Mouse (Mus musculus) C2C12 (cell line): ENCODE results near the gene Naxd. TPM values are rescaled to one million over a fixed set of nuclear protein-coding genes. Genes with fewer than 3 reads are reported as not detected.
"Not testable (repeated sequence)": the region's sequence is repeated elsewhere in the genome, so short reads cannot be mapped to it uniquely, and the experiment has no call there.

Source experiments
- H3K27me3 ChIP-seq: one replicate; pipeline ENCODE4 v1.6.1; 2011; ENCODE audit not compliant: control insufficient read depth, insufficient read depth, insufficient read length
- H3K36me3 ChIP-seq: one replicate; pipeline ENCODE4 v1.6.1; 2011; ENCODE audit not compliant: control insufficient read depth, insufficient read depth
- H3K4me3 ChIP-seq: one replicate; pipeline ENCODE4 v1.5.1; 2011; ENCODE audit warnings: mild to moderate bottlenecking, control low read depth; ENCODE audit not compliant: poor library complexity, insufficient read depth, severe bottlenecking
- H3K79me2 ChIP-seq: one replicate; pipeline ENCODE4 v1.6.1; 2011; ENCODE audit not compliant: control insufficient read depth, insufficient read depth
- H3K79me3 ChIP-seq: one replicate; pipeline ENCODE4 v1.6.1; 2011; ENCODE audit warnings: low read depth, control low read depth
- H3ac ChIP-seq: one replicate; pipeline ENCODE3; 2011; ENCODE audit warnings: low read depth; ENCODE audit not compliant: control insufficient read depth, insufficient read length
- CEBPB ChIP-seq: IDR thresholded peaks from one replicate; pipeline ENCODE4 v1.6.1; 2011; ENCODE audit warnings: low read depth, mild to moderate bottlenecking, control low read depth, moderate library complexity
- CTCF ChIP-seq: IDR thresholded peaks from one replicate; pipeline ENCODE4 v1.5.1; 2011; ENCODE audit not compliant: control insufficient read depth, insufficient read depth, insufficient read length
- FOSL1 ChIP-seq: IDR thresholded peaks from one replicate; pipeline ENCODE4 v1.8.0; 2011; ENCODE audit warnings: mild to moderate bottlenecking, low read length; ENCODE audit not compliant: poor library complexity, insufficient read depth, severe bottlenecking
- MAX ChIP-seq: IDR thresholded peaks from one replicate; pipeline ENCODE4 v1.6.1; 2011; ENCODE audit warnings: mild to moderate bottlenecking, control low read depth
- MYOD1 ChIP-seq: IDR thresholded peaks from one replicate; pipeline ENCODE4 v1.6.1; 2011; ENCODE audit warnings: low read depth; ENCODE audit not compliant: control insufficient read depth, insufficient read length
- MYOG ChIP-seq: IDR thresholded peaks from one replicate; pipeline ENCODE4 v1.6.1; 2011; ENCODE audit not compliant: control insufficient read depth, insufficient read length; ENCODE audit errors: extremely low read depth
- USF1 ChIP-seq: IDR thresholded peaks from one replicate; pipeline ENCODE4 v1.6.1; 2011; ENCODE audit warnings: low read depth, mild to moderate bottlenecking, control low read depth, moderate library complexity
- polyA plus RNA-seq: library from polyadenylated mRNA; unstranded; fragments of >200 nt; fragmentation: generic; extraction: Trizol; gene quantifications from one replicate; pipeline ENCODE4 v1.2.1, GENCODE M21; 2012; ENCODE audit warnings: missing spikeins

The Naxd gene
- polyA plus RNA-seq, 1 experiment: 51.0 TPM

- Histone ChIP-seq H3ac (no peak overlapping the region), H3K36me3 (no peaks in the 10 kb centered on the region), H3K4me3 (no peak overlapping the region), H3K27me3 (no peaks in the 10 kb centered on the region), H3K79me3 (no peaks in the 10 kb centered on the region), H3K79me2 (no peaks in the 10 kb centered on the region)
- no peak for TF ChIP-seq USF1
- TF ChIP-seq MAX: no peak
- no peak for TF ChIP-seq CTCF
- TF ChIP-seq MYOD1: no peak
- no peak for TF ChIP-seq MYOG
- no peak for TF ChIP-seq FOSL1
- TF ChIP-seq CEBPB: no peak
Observed at GRCm38 (mm10) chr8:11461847-11462246, 35.5 kb upstream of the Naxd start.

GRCm38 (mm10) chr8:11462641-11463040 is 34.7 kb upstream of the Naxd start:
- H3K4me3 ChIP-seq: no peak overlapping the region
- H3K36me3 ChIP-seq: no peaks in the 10 kb centered on the region
- H3ac ChIP-seq: no peak overlapping the region
- no peaks in the 10 kb centered on the region for H3K79me3 ChIP-seq
- no peaks in the 10 kb centered on the region for H3K27me3 ChIP-seq
- TF ChIP-seq MAX (no peak), CTCF (no peak), FOSL1 (no peak), CEBPB (no peak), USF1 (no peak)
- H3K79me2 ChIP-seq: no peaks in the 10 kb centered on the region

- Histone ChIP-seq H3K36me3 (no peaks in the 10 kb centered on the region), H3K79me2 (no peaks in the 10 kb centered on the region), H3K27me3 (no peaks in the 10 kb centered on the region), H3ac (no peak overlapping the region), H3K79me3 (no peaks in the 10 kb centered on the region), H3K4me3 (no peak overlapping the region)
- no peak for TF ChIP-seq CEBPB
Observed at GRCm38 (mm10) chr8:11463541-11463888, 33.8 kb upstream of the Naxd start.

GRCm38 (mm10) chr8:11463889-11464706 is 33.2 kb upstream of the Naxd start:
- H3K79me2 ChIP-seq: no peaks in the 10 kb centered on the region
- H3K4me3 ChIP-seq: no peak overlapping the region
- H3K79me3 ChIP-seq: no peaks in the 10 kb centered on the region
- H3K36me3 ChIP-seq: no peaks in the 10 kb centered on the region
- no peak overlapping the region for H3ac ChIP-seq
- TF ChIP-seq MYOD1 (peak; percentile 19), MYOG (no peak)
- no peaks in the 10 kb centered on the region for H3K27me3 ChIP-seq

GRCm38 (mm10) chr8:11464707-11464964 is 32.7 kb upstream of the Naxd start:
- Histone ChIP-seq H3K79me2 (no peaks in the 10 kb centered on the region), H3K79me3 (no peaks in the 10 kb centered on the region), H3K27me3 (no peaks in the 10 kb centered on the region), H3K4me3 (no peak overlapping the region), H3ac (no peak overlapping the region), H3K36me3 (no peaks in the 10 kb centered on the region)
- TF ChIP-seq FOSL1: no peak
- no peak for TF ChIP-seq MAX
- no peak for TF ChIP-seq MYOD1
- no peak for TF ChIP-seq CEBPB
- no peak for TF ChIP-seq MYOG
- TF ChIP-seq USF1: no peak
- no peak for TF ChIP-seq CTCF

GRCm38 (mm10) chr8:11465619-11466018 is 31.7 kb upstream of the Naxd start:
- no peaks in the 10 kb centered on the region for H3K27me3 ChIP-seq
- no peaks in the 10 kb centered on the region for H3K79me2 ChIP-seq
- no peaks in the 10 kb centered on the region for H3K79me3 ChIP-seq
- TF ChIP-seq MYOD1: no peak
- no peak for TF ChIP-seq MAX
- no peak for TF ChIP-seq CEBPB
- TF ChIP-seq CTCF: no peak
- TF ChIP-seq USF1: no peak
- TF ChIP-seq FOSL1: no peak
- no peak for TF ChIP-seq MYOG
- H3K36me3 ChIP-seq: no peaks in the 10 kb centered on the region
- H3K4me3 ChIP-seq: no peak overlapping the region
- H3ac ChIP-seq: no peak overlapping the region

- H3ac ChIP-seq, H3K79me2 ChIP-seq, H3K4me3 ChIP-seq, H3K27me3 ChIP-seq, H3K36me3 ChIP-seq, H3K79me3 ChIP-seq: not testable (repeated sequence)
Observed at GRCm38 (mm10) chr8:11466528-11466927, 30.8 kb upstream of the Naxd start.
